Mouse (Mus musculus) right cerebral cortex, adult 2 months (tissue): ENCODE results near the gene Mrps23.

ENCODE experiments used
- DNase-seq, 2 experiments: peaks; one replicate each; pipeline ENCODE4 v3.0.0; 2021 to 2022; ENCODE audit warnings: low spot score in 2 of 2

Gene Mrps23

GRCm38 (mm10) chr11:88248636-88249035 is 44.4 kb downstream of the Mrps23 start:
- DNase-seq: no peak

- no peak for DNase-seq
These were observed 46.4 kb downstream of the Mrps23 start for GRCm38 (mm10) chr11:88250568-88250967.

- no peak for DNase-seq
These were observed 47.1 kb downstream of the Mrps23 start for GRCm38 (mm10) chr11:88251295-88251694.

- peak; percentile 77 to 87 for DNase-seq
These were observed 48.0 kb downstream of the Mrps23 start for GRCm38 (mm10) chr11:88251972-88252766.

GRCm38 (mm10) chr11:88252767-88253513 is 48.8 kb downstream of the Mrps23 start:
- DNase-seq: no peak

- DNase-seq: no peak
These were observed 49.5 kb downstream of the Mrps23 start for GRCm38 (mm10) chr11:88253514-88254167.

GRCm38 (mm10) chr11:88257700-88258099 is 53.5 kb downstream of the Mrps23 start:
- no peak for DNase-seq

- no peak for DNase-seq
These were observed 54.0 kb downstream of the Mrps23 start for GRCm38 (mm10) chr11:88258212-88258611.

GRCm38 (mm10) chr11:88260463-88260862 is 56.3 kb downstream of the Mrps23 start:
- DNase-seq: no peak
